Mouse (Mus musculus) lung, postnatal 0 days (tissue): ENCODE data around the gene Gjb3. TPM values are rescaled to one million over a fixed set of nuclear protein-coding genes. Genes with fewer than 3 reads are reported as not detected.

Source experiments
- ATAC-seq: fragments of 200-750 bp; cut with Nextera tagmentation; 2 replicates; pipeline ENCODE4 v1.8.0; 2017; ENCODE audit warnings: moderate library complexity
- DNase-seq: peaks from one replicate; pipeline ENCODE4 v3.0.0-alpha.2; 2016; ENCODE audit warnings: low spot score
- H3K27ac ChIP-seq: fragments of 300-500 bp; sonication (generic); 2 replicates; pipeline ENCODE4 v1.5.1; 2014; ENCODE audit warnings: antibody characterized with exemption, mild to moderate bottlenecking, low read length, mixed read lengths
- H3K27me3 ChIP-seq: fragments of 300-500 bp; sonication (generic); replicated peaks from 2 replicates; pipeline ENCODE4 v1.6.1; 2014; ENCODE audit warnings: low read length, mixed read lengths; ENCODE audit not compliant: insufficient read depth
- H3K36me3 ChIP-seq: fragments of 300-500 bp; sonication (generic); 2 replicates; pipeline ENCODE4 v1.6.1; 2014; ENCODE audit warnings: low read length, mixed read lengths; ENCODE audit not compliant: insufficient read depth
- H3K4me1 ChIP-seq: fragments of 300-500 bp; sonication (generic); 2 replicates; pipeline ENCODE4 v1.6.1; 2014; ENCODE audit warnings: antibody characterized with exemption, low read depth, low read length, mixed read lengths; ENCODE audit not compliant: insufficient read depth
- H3K4me2 ChIP-seq: fragments of 300-500 bp; sonication (generic); replicated peaks from 2 replicates; pipeline ENCODE4 v1.6.1; 2014; ENCODE audit warnings: low read depth, mild to moderate bottlenecking, low read length, moderate library complexity, mixed read lengths
- H3K4me3 ChIP-seq: fragments of 300-500 bp; sonication (generic); 2 replicates; pipeline ENCODE4 v1.5.1; 2014; ENCODE audit warnings: low read depth, low read length
- H3K9ac ChIP-seq: fragments of 300-500 bp; sonication (generic); replicated peaks from 2 replicates; pipeline ENCODE4 v1.6.1; 2014; ENCODE audit warnings: low read depth, mild to moderate bottlenecking
- H3K9me3 ChIP-seq: fragments of 300-500 bp; sonication (generic); 2 replicates; pipeline ENCODE4 v1.6.1; 2016; ENCODE audit warnings: low read length, mixed read lengths
- CTCF ChIP-seq: IDR thresholded peaks from 2 replicates; pipeline ENCODE4 v1.5.1; 2016; ENCODE audit warnings: antibody characterized with exemption, mild to moderate bottlenecking
- EP300 ChIP-seq: IDR thresholded peaks from 2 replicates; pipeline ENCODE4 v1.6.1; 2016; ENCODE audit warnings: antibody characterized with exemption, mild to moderate bottlenecking, control low read depth
- WGBS: fragments of 180-500 bp; shearing (Covaris S2); extraction: QIAGEN DNeasy Blood & Tissue Kit; methylation state at CpG from one replicate; pipeline ENCODE4 v1.1.7; 2014; 5-methylcytosine and 5-hydroxymethylcytosine counted together
- polyA plus RNA-seq: library from polyadenylated mRNA; unstranded; fragments of >200 nt; fragmentation: Nextera tagmentation; extraction: Ambion mirVana; gene quantifications from 2 replicates; pipeline ENCODE4 v1.2.1, GENCODE M21; 2015

Gjb3 gene
- polyA plus RNA-seq, 1 experiment from 2014 or later, result 2.9 TPM

- H3K27ac ChIP-seq, result no peak overlapping the region
- TF ChIP-seq CTCF (peak; percentile 57), EP300 (no peak)
- no peak overlapping the region for H3K4me2 ChIP-seq
- H3K9me3 ChIP-seq, result no peaks in the 10 kb centered on the region
- H3K9ac ChIP-seq, result no peak overlapping the region
- no peaks in the 10 kb centered on the region for H3K4me1 ChIP-seq
- no peaks in the 10 kb centered on the region for H3K36me3 ChIP-seq
- 44% methylated on average over 2 of the region's 2 CpGs for WGBS
- H3K27me3 ChIP-seq, result no peaks in the 10 kb centered on the region
- ATAC-seq (no peak), DNase-seq (no peak)
- H3K4me3 ChIP-seq, result no peak overlapping the region
These were observed 39.8 kb upstream of the Gjb3 start for GRCm38 (mm10) chr4:127370447-127370846.

- DNase-seq (peak; percentile 70), ATAC-seq (peak; percentile 31; the same call in 1 of the 2 replicates)
- no peak overlapping the region for H3K4me2 ChIP-seq
- no peak overlapping the region for H3K27ac ChIP-seq
- H3K36me3 ChIP-seq, result no peaks in the 10 kb centered on the region
- H3K9ac ChIP-seq, result no peak overlapping the region
- H3K4me3 ChIP-seq, result no peak overlapping the region
- H3K27me3 ChIP-seq, result no peaks in the 10 kb centered on the region
- WGBS, result 30% methylated on average over 13 of the region's 13 CpGs
- TF ChIP-seq CTCF (peak; percentile 97), EP300 (no peak)
- H3K9me3 ChIP-seq, result no peaks in the 10 kb centered on the region
- no peaks in the 10 kb centered on the region for H3K4me1 ChIP-seq
These were observed 37.8 kb upstream of the Gjb3 start for GRCm38 (mm10) chr4:127368379-127368973.

- 22% methylated on average over 4 of the region's 4 CpGs for WGBS
- Histone ChIP-seq H3K4me1 (no peaks in the 10 kb centered on the region), H3K27me3 (no peaks in the 10 kb centered on the region), H3K36me3 (no peaks in the 10 kb centered on the region), H3K4me2 (no peak overlapping the region), H3K27ac (no peak overlapping the region), H3K9ac (no peak overlapping the region), H3K4me3 (no peak overlapping the region), H3K9me3 (no peaks in the 10 kb centered on the region)
- ATAC-seq (no peak), DNase-seq (no peak)
- no peak for TF ChIP-seq EP300
- TF ChIP-seq CTCF, result no peak
These were observed 35.2 kb upstream of the Gjb3 start for GRCm38 (mm10) chr4:127365834-127366233.

- H3K27ac ChIP-seq, result no peak overlapping the region
- H3K4me1 ChIP-seq, result no peaks in the 10 kb centered on the region
- H3K27me3 ChIP-seq, result no peaks in the 10 kb centered on the region
- no peak overlapping the region for H3K9ac ChIP-seq
- no peak for TF ChIP-seq CTCF
- no peak for TF ChIP-seq EP300
- H3K4me3 ChIP-seq, result no peak overlapping the region
- no peak overlapping the region for H3K4me2 ChIP-seq
- DNase-seq (no peak), ATAC-seq (no peak)
- H3K9me3 ChIP-seq, result no peaks in the 10 kb centered on the region
- 36% methylated on average over 5 of the region's 5 CpGs for WGBS
- H3K36me3 ChIP-seq, result no peaks in the 10 kb centered on the region
These were observed 34.8 kb upstream of the Gjb3 start for GRCm38 (mm10) chr4:127365433-127365832.

GRCm38 (mm10) chr4:127364431-127364830 is 33.8 kb upstream of the Gjb3 start:
- Histone ChIP-seq H3K9ac (no peak overlapping the region), H3K9me3 (no peaks in the 10 kb centered on the region), H3K27me3 (no peaks in the 10 kb centered on the region), H3K27ac (no peak overlapping the region), H3K4me1 (no peaks in the 10 kb centered on the region), H3K4me3 (no peak overlapping the region), H3K36me3 (no peaks in the 10 kb centered on the region), H3K4me2 (no peak overlapping the region)
- 64% methylated on average over 6 of the region's 6 CpGs for whole genome bisulfite sequencing
- DNase-seq (no peak), ATAC-seq (no peak)
- TF ChIP-seq CTCF, result no peak
- no peak for TF ChIP-seq EP300

- DNase-seq, result no peak
- no peak for ATAC-seq
- Histone ChIP-seq H3K9me3 (no peaks in the 10 kb centered on the region), H3K4me2 (no peak overlapping the region), H3K27me3 (no peaks in the 10 kb centered on the region), H3K9ac (no peak overlapping the region), H3K36me3 (no peaks in the 10 kb centered on the region), H3K4me1 (no peaks in the 10 kb centered on the region), H3K27ac (no peak overlapping the region), H3K4me3 (no peak overlapping the region)
- WGBS, result 59% methylated on average over 4 of the region's 4 CpGs
- TF ChIP-seq CTCF, result peak; percentile 54
- no peak for TF ChIP-seq EP300
These were observed 32.7 kb upstream of the Gjb3 start for GRCm38 (mm10) chr4:127363331-127363730.

- Histone ChIP-seq H3K4me2 (no peak overlapping the region), H3K9me3 (no peaks in the 10 kb centered on the region), H3K9ac (no peak overlapping the region), H3K4me3 (no peak overlapping the region), H3K4me1 (no peaks in the 10 kb centered on the region), H3K27me3 (no peaks in the 10 kb centered on the region), H3K36me3 (no peaks in the 10 kb centered on the region), H3K27ac (no peak overlapping the region)
- 82% methylated on average over 3 of the region's 3 CpGs for WGBS
- ATAC-seq, result no peak
- DNase-seq, result no peak
- no peak for TF ChIP-seq CTCF
- no peak for TF ChIP-seq EP300
These were observed 31.9 kb upstream of the Gjb3 start for GRCm38 (mm10) chr4:127362520-127362919.
